In the genomic region with DNA sequence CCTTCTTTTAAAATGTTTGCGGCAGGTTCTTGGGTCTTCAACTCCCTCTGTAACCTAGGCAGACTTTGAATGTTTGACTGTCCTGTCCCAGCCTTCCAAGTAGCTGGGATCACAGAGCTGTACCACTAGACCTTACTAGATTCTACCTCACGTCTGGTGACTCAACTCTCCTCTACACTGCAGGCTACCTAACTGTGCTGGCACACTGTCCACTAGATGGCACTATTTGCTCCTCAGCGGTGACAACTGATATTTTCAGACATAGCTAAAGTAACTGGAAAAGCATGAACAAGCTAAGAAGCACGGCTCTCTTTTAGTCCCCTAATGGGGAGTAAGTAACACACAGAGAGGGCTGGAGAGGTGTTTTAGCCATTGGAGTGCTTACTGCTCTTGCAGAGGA, we compare ENCODE assay signal across 7 mouse cellular contexts. TPM values are rescaled to one million over a fixed set of nuclear protein-coding genes. Genes with fewer than 3 reads are reported as not detected.
A peak's percentile ranks its signal among the peaks of the same experiment; 100 is the strongest.
DNase-seq lines count a peak whose midpoint lies in the region; ATAC-seq and TF ChIP-seq lines count a peak whose summit lies in the region.

No protein-coding gene starts in this region.

- H3K27me3 ChIP-seq in liver, embryonic 14.5 days (ENCODE audit: control insufficient read depth, insufficient read depth, low read length): no peaks in the 10 kb centered on the region

- no peak overlapping the region for H3K4me3 ChIP-seq in liver, embryonic 14.5 days (ENCODE audit: insufficient read depth in 1 of 2, low read depth in 2 of 2, low read length in 2 of 2)

- no peaks in the 10 kb centered on the region for H3K9me3 ChIP-seq in liver, embryonic 14.5 days (ENCODE audit: control insufficient read depth, low read length)

- H3K9ac ChIP-seq in liver, embryonic 14.5 days (replicated peaks): no peak overlapping the region

- no peak overlapping the region for H3K4me2 ChIP-seq in liver, embryonic 14.5 days (ENCODE audit: low read depth)

- no peak overlapping the region for H3K27ac ChIP-seq in liver, embryonic 14.5 days

- TF ChIP-seq CTCF in liver, embryonic 14.5 days (IDR thresholded peaks at IDR 0.05; ENCODE audit: low read depth): peak; percentile 95

- TF ChIP-seq EP300 in liver, embryonic 14.5 days (IDR thresholded peaks at IDR 0.05; ENCODE audit: low read depth): no peak

- H3K4me1 ChIP-seq in liver, embryonic 14.5 days (replicated peaks; ENCODE audit: control insufficient read depth in 2 of 2, insufficient read depth in 2 of 2, low read length in 1 of 2): no peaks in the 10 kb centered on the region; a peak in 1 of 4 replicates

- peak; percentile 59 for ATAC-seq in liver, embryonic 14.5 days (ENCODE audit: insufficient read depth)
- peak; percentile 66; the same call in 1 of the 2 replicates for ATAC-seq in neutrophil, adult 5-6 weeks (ENCODE audit: extremely low read depth, insufficient number of reproducible peaks, low FRiP score, poor library complexity, severe bottlenecking)

- 26% methylated on average over 4 of the region's 4 CpGs for WGBS in liver, embryonic 14.5 days (ENCODE audit: insufficient replicate concordance)

- peak; percentile 48 to 69 for DNase-seq in CD8-positive naive resting alpha-beta T cell, adult 2 months (ENCODE audit: low read depth in 2 of 2, low spot score in 2 of 2)
- DNase-seq in R1 (ENCODE audit: low read depth, low spot score): peak; percentile 75
- DNase-seq in cerebellum, postnatal 25 days: peak; percentile 44 to 71
- DNase-seq in gastrocnemius, adult 8-10 months (ENCODE audit: low spot score in 2 of 2): peak; percentile 12 to 32
- DNase-seq in kidney, postnatal 4 days: peak; percentile 68 to 79
- no peak for DNase-seq in liver, embryonic 14.5 days (ENCODE audit: low read depth in 3 of 3, low spot score in 3 of 3)

- peaks cover 38% of the 10 kb centered on the region for H3K36me3 ChIP-seq in liver, embryonic 14.5 days (replicated peaks; ENCODE audit: control insufficient read depth, insufficient read depth, low read depth)

RNA-seq across cellular contexts. Expression of gene Tdrd12, which starts 8.3 kb away (rescaled TPM):
- not detected for total RNA-seq in gastrocnemius, adult 8-10 months (2022)
- polyA plus RNA-seq in liver, embryonic 14.5 days (2012; rRNA removed): 0.10 and 0.11 TPM in 2 replicates
- not detected in 2 replicates for polyA plus RNA-seq in liver, embryonic 14.5 days (2014; fragmentation: Nextera tagmentation; extraction: Ambion mirVana)
- total RNA-seq in neutrophil, adult 5-6 weeks (2017): not detected in 2 replicates

RNA-seq across cellular contexts. Expression of gene Nudt19, which starts 10.2 kb away (rescaled TPM):
- total RNA-seq in gastrocnemius, adult 8-10 months (2022): 10 to 100 TPM; 49.2 to 61.5 (median 56.2) TPM
- polyA plus RNA-seq in liver, embryonic 14.5 days (2012; rRNA removed): 27.6 and 53.2 TPM in 2 replicates
- 81.7 and 86.0 TPM in 2 replicates for polyA plus RNA-seq in liver, embryonic 14.5 days (2014; fragmentation: Nextera tagmentation; extraction: Ambion mirVana)
- total RNA-seq in neutrophil, adult 5-6 weeks (2017): 6.1 and 6.4 TPM in 2 replicates

RNA-seq across cellular contexts. Expression of gene Rgs9bp, which starts 39.5 kb away (rescaled TPM):
- under 1 TPM in 2 of 4 experiments, not detected in 2; 0.04 to 0.10 TPM for total RNA-seq in gastrocnemius, adult 8-10 months (2022)
- 0.08 and 0.11 TPM in 2 replicates for polyA plus RNA-seq in liver, embryonic 14.5 days (2012; rRNA removed)
- polyA plus RNA-seq in liver, embryonic 14.5 days (2014; fragmentation: Nextera tagmentation; extraction: Ambion mirVana): 0.03 and 0.05 TPM in 2 replicates
- total RNA-seq in neutrophil, adult 5-6 weeks (2017): 0.12 TPM in 1 of 2 replicates, not detected in the other

RNA-seq across cellular contexts. Expression of gene Ankrd27, which starts 40.2 kb away (rescaled TPM):
- 10 to 100 TPM in 3 of 4 experiments, 1 to 10 TPM in 1; 9.6 to 12.4 (median 10.4) TPM for total RNA-seq in gastrocnemius, adult 8-10 months (2022)
- 11.6 and 13.5 TPM in 2 replicates for polyA plus RNA-seq in liver, embryonic 14.5 days (2012; rRNA removed)
- polyA plus RNA-seq in liver, embryonic 14.5 days (2014; fragmentation: Nextera tagmentation; extraction: Ambion mirVana): 20.9 and 22.8 TPM in 2 replicates
- total RNA-seq in neutrophil, adult 5-6 weeks (2017): 21.1 and 21.7 TPM in 2 replicates

Comparison
In these comparisons a context has a peak if more than half of its experiments do, and no peak if none do; other contexts are left out.
1. DNase-seq: peak in CD8-positive naive resting alpha-beta T cell, adult 2 months (2 of 2), R1 (single experiment), cerebellum, postnatal 25 days (2 of 2), gastrocnemius, adult 8-10 months (2 of 2) and kidney, postnatal 4 days (2 of 2); none in liver, embryonic 14.5 days (0 of 3).